Mouse (Mus musculus) CH12.LX (cell line): Measurements from ENCODE around the gene Plekha6.

Source experiments
- MAFK ChIP-seq: IDR thresholded peaks from 2 replicates; pipeline ENCODE4 v1.6.1; 2011; ENCODE audit warnings: low read length, improper control_type of control experiment; ENCODE audit not compliant: insufficient replicate concordance
- POLR2A ChIP-seq: IDR thresholded peaks from 2 replicates; pipeline ENCODE4 v1.6.1; 2011; ENCODE audit warnings: low read depth, mild to moderate bottlenecking, improper control_type of control experiment, low read length

GRCm38 (mm10) chr1:133314364-133314763, 150.4 kb downstream of the Plekha6 start:
- TF ChIP-seq POLR2A = no peak
- TF ChIP-seq MAFK = no peak
